Mouse (Mus musculus) neutrophil, adult 59 days (primary cell): ENCODE measurements around the gene Gm2897. TPM values are rescaled to one million over a fixed set of nuclear protein-coding genes. Genes with fewer than 3 reads are reported as not detected.

Experiments used
- total RNA-seq, 2 experiments: library from RNA; stranded (reverse); gene quantifications; 1 replicate in 1 of 2; 2 replicates in 1 of 2; pipeline ENCODE4 v1.2.4; 2023

The Gm2897 gene
- total RNA-seq, result not detected

DNA sequence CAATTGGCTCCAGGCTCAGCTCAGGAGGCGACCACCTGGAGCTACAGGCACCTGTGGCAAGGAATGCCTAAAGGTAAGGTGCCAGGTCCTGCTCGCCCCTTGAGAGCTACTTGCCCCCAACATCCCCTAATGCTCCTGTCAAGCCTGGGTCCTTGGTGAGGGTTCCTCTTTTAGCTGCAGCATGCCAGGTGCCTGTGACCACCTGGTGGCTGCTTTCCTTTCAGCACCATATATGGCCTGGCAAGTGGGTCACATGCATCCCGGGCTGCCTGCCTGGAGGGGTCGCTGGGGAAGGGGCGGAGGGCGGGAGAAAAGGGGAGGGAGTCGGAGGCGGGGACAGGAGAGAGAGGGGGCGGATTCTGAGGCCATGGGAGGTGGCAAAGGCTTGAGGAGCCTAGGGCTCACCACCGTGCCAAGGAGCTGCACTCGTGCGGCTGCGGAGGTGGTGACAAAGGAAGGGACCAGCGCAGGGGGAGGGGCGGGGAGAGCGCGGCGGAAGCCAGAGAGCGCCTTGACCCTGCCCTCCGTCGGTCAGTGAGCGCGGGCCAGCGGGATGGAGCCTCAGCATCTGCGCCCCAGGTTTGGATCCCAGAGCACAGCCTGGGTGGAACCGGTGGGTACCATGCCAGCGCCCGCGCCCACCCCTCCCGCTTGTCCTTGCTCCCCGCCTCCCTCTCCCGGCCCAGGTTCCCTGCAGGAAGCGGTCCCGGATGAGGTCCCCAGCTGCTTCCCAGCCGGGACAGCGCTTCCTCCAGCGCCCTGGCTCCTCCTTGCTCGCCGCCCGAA is at the start of gene Gm2897:
Gene Gm2897 (plus strand): TSS at position 559 of the 786 bp plus-strand sequence.

DNA sequence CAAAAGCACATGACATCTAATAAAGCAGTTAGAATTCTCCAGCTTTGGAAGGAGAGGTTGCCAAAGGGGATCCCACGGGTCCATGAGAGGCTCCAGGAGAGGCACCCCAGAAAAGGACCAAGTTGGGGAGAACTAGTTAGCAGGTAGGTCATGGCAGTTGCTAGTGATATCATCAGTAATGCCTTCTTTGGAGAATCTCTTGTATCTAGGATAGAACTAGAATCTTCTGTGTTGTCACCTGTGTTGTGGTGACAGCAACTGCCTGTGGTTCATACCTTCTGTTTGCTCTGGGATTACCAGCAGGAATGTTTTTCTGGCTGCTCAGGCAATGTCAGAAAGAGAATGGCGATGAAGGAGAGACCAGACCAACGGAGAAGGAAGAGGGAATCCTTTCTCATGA is 19.4 kb upstream of the Gm2897 start, which contains the start of gene Gm2888:
Gene Gm2888 (plus strand): TSS at position 301 of the 400 bp plus-strand sequence.

Other genes starting within 250 kb of the Gm2897 start
- not detected for gene Gm2888, start 19.3 kb upstream of the Gm2897 start, total RNA-seq
- not detected for gene Gm10340, start 84.7 kb downstream of the Gm2897 start, total RNA-seq
- gene Gm5795, start 139.0 kb downstream of the Gm2897 start, total RNA-seq, result not detected
- not detected for gene D830030K20Rik, start 159.2 kb downstream of the Gm2897 start, total RNA-seq